Mouse (Mus musculus): ENCODE results near the gene Fas.

- TF ChIP-seq CTCF (IDR thresholded peaks at IDR 0.05; ENCODE audit: low read depth) (no peak), EP300 (IDR thresholded peaks at IDR 0.05; ENCODE audit: low read depth) (no peak)
Observed at GRCm38 (mm10) chr19:34270824-34271464, 19.5 kb upstream of the Fas start.

Measured in heart, postnatal 0 days (tissue).